ENCODE assay signal across 19 mouse cellular contexts in genomic region chr10:125934095-125934494, GRCm38 (mm10). TPM values are rescaled to one million over a fixed set of nuclear protein-coding genes. Genes with fewer than 3 reads are reported as not detected.
DNase-seq lines count a peak whose midpoint lies in the region; ATAC-seq lines count a peak whose summit lies in the region.
"Had no signal": no experiment of that assay in that cellular context is flagged by ENCODE, and none has a peak within 500 bp of the region (broad histone marks: within the 10 kb centered on the region; RNA-seq: fewer than 3 reads in every experiment).

No protein-coding gene starts in this region.

- no peaks in the 10 kb centered on the region for H3K36me3 ChIP-seq in forebrain, embryonic 14.5 days (ENCODE audit: control insufficient read depth, insufficient read depth, low read length)
- no peaks in the 10 kb centered on the region for H3K36me3 ChIP-seq in heart, embryonic 11.5 days (ENCODE audit: control insufficient read depth, insufficient read depth, low read length)
- H3K36me3 ChIP-seq: embryonic facial prominence, embryonic 15.5 days; heart, embryonic 12.5 days; hindbrain, embryonic 10.5 days; hindbrain, embryonic 15.5 days had no signal

- H3K4me2 ChIP-seq in forebrain, embryonic 14.5 days (ENCODE audit: low read length), result no peak overlapping the region
- H3K4me2 ChIP-seq in heart, embryonic 11.5 days, result no peak overlapping the region
- H3K4me2 ChIP-seq: embryonic facial prominence, embryonic 15.5 days; heart, embryonic 12.5 days; hindbrain, embryonic 15.5 days had no signal

- ATAC-seq in frontal cortex, adult (ENCODE audit: low TSS enrichment), result peak; percentile 44; the same call in 1 of the 2 replicates
- peak; percentile 89 for ATAC-seq in forebrain, embryonic 14.5 days
- no peak for ATAC-seq in heart, embryonic 11.5 days (replicated peaks; ENCODE audit: insufficient number of reproducible peaks, low FRiP score, low TSS enrichment)
- ATAC-seq: inflammation-experienced regulatory T-cells, adult 6 months had no signal

- no peaks in the 10 kb centered on the region for H3K27me3 ChIP-seq in forebrain, embryonic 14.5 days (replicated peaks; ENCODE audit: control insufficient read depth, insufficient read depth, low read length)
- H3K27me3 ChIP-seq in heart, embryonic 11.5 days (ENCODE audit: control insufficient read depth, insufficient read depth, low read length), result no peaks in the 10 kb centered on the region
- H3K27me3 ChIP-seq: embryonic facial prominence, embryonic 15.5 days; hindbrain, embryonic 15.5 days had no signal

- H3K9me3 ChIP-seq in forebrain, embryonic 14.5 days (replicated peaks; ENCODE audit: control insufficient read depth, low read length), result no peaks in the 10 kb centered on the region
- no peaks in the 10 kb centered on the region for H3K9me3 ChIP-seq in heart, embryonic 11.5 days (replicated peaks; ENCODE audit: control insufficient read depth, low read length)
- H3K9me3 ChIP-seq: embryonic facial prominence, embryonic 15.5 days; hindbrain, embryonic 10.5 days; hindbrain, embryonic 15.5 days had no signal

- peaks cover 2% of the 10 kb centered on the region for H3K4me1 ChIP-seq in forebrain, embryonic 14.5 days (ENCODE audit: control insufficient read depth, insufficient read depth, low read length)
- H3K4me1 ChIP-seq in heart, embryonic 11.5 days (ENCODE audit: control insufficient read depth, insufficient read depth, low read length), result no peaks in the 10 kb centered on the region
- H3K4me1 ChIP-seq: heart, embryonic 12.5 days; hindbrain, embryonic 15.5 days had no signal

- H3K27ac ChIP-seq in forebrain, embryonic 14.5 days (ENCODE audit: low read depth, low read length), result no peak overlapping the region
- no peak overlapping the region for H3K27ac ChIP-seq in heart, embryonic 11.5 days (ENCODE audit: low read depth, low read length)
- H3K27ac ChIP-seq: embryonic facial prominence, embryonic 15.5 days; heart, adult 2 months; hindbrain, embryonic 10.5 days; hindbrain, embryonic 15.5 days had no signal

- DNase-seq in frontal cortex, adult 2 months (ENCODE audit: extremely low spot score in 1 of 2, low spot score in 1 of 2), result no peak
- DNase-seq in brain, adult 2 months (ENCODE audit: low read depth, low spot score), result peak; percentile 3
- DNase-seq in forebrain, embryonic 14.5 days (ENCODE audit: low spot score), result peak; percentile 75
- peak; percentile 40 for DNase-seq in retina, embryonic 14.5 days (ENCODE audit: low spot score)
- DNase-seq in heart, adult 18-20 months, result no peak
- DNase-seq: adrenal gland, postnatal 10 days; cerebellum, adult 18-20 months; cerebellum, adult 9-11 months; cerebellum, postnatal 36 days; gastrocnemius, postnatal 10 days; heart, adult 2 months had no signal

- no peak overlapping the region for H3K4me3 ChIP-seq in forebrain, embryonic 14.5 days (ENCODE audit: low read depth, low read length)
- no peak overlapping the region for H3K4me3 ChIP-seq in heart, embryonic 11.5 days (ENCODE audit: low read depth, low read length)
- H3K4me3 ChIP-seq: embryonic facial prominence, embryonic 15.5 days; erythroblast, embryonic 14.5 days; heart, adult 2 months; heart, embryonic 12.5 days; hindbrain, embryonic 10.5 days; hindbrain, embryonic 15.5 days had no signal

- 22% methylated on average over 3 of the region's 3 CpGs for WGBS in forebrain, embryonic 14.5 days
- 76% methylated on average over 3 of the region's 3 CpGs for WGBS in heart, embryonic 11.5 days (ENCODE audit: insufficient replicate concordance)

- H3K9ac ChIP-seq in forebrain, embryonic 14.5 days (ENCODE audit: low read length), result no peak overlapping the region
- no peak overlapping the region for H3K9ac ChIP-seq in heart, embryonic 11.5 days (ENCODE audit: low read depth, low read length)
- H3K9ac ChIP-seq: embryonic facial prominence, embryonic 15.5 days; heart, embryonic 12.5 days; hindbrain, embryonic 15.5 days had no signal

RNA-seq across cellular contexts. Expression of gene Lrig3, which starts 31.9 kb away (rescaled TPM):
- 2.1 and 2.7 TPM in 2 replicates for polyA plus RNA-seq in frontal cortex, adult 2 months (2012; rRNA removed)
- polyA plus RNA-seq in forebrain, embryonic 14.5 days (2014; fragmentation: Nextera tagmentation; extraction: Ambion mirVana), result 2.1 and 2.5 TPM in 2 replicates
- total RNA-seq in heart, adult 18-20 months (2021), result 1 to 10 TPM; 1.5 to 2.7 TPM
- polyA plus RNA-seq in heart, embryonic 11.5 days (2014; fragmentation: Nextera tagmentation; extraction: Ambion mirVana), result 2.4 and 2.6 TPM in 2 replicates
- polyA plus RNA-seq: erythroblast, embryonic 14.5 days; inflammation-experienced regulatory T-cells, adult 6 months had no signal

Comparison
In these comparisons a context has a peak if more than half of its experiments do, and no peak if none do; other contexts are left out.
1. DNase-seq: peak in brain, adult 2 months (single experiment), forebrain, embryonic 14.5 days (single experiment) and retina, embryonic 14.5 days (single experiment); none in frontal cortex, adult 2 months (0 of 2) and heart, adult 18-20 months (0 of 2).